Mouse (Mus musculus): ENCODE measurements around the gene Gpr153. TPM values are rescaled to one million over a fixed set of nuclear protein-coding genes. Genes with fewer than 3 reads are reported as not detected.

The Gpr153 gene
- polyA plus RNA-seq, 1 experiment from 2014 or later = 6.6 TPM

DNA sequence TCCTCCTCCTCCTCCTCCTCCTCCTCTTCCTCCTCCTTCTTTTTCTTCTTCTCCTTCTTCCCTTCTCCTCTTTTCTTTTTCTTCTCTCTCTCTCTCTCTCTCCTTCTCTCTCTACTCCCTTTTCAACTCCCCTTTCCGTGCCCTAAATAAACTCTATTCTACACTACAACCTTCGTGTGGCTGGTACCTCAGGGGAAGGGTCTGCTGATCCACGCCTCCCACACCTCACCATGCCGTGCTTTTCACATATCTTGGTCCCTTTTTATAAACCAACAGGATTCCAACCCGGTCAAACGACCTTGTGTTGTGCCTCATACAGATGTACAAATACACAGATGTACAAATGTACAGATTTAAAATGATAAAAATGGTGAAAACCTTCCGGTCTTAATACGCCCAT, 22.3 kb downstream of the Gpr153 start:
- H3K4me1 ChIP-seq (replicated peaks; ENCODE audit: control insufficient read depth, insufficient read depth, low read length) = peaks cover 20% of the 10 kb centered on the region
- H3K27ac ChIP-seq (ENCODE audit: low read depth, low read length) = no peak overlapping the region
- H3K9ac ChIP-seq (ENCODE audit: low read length) = peak overlapping the region; percentile 45; the same call in 1 of the 2 replicates
- peak overlapping the region; percentile 78 for H3K4me2 ChIP-seq (ENCODE audit: low read depth, low read length, severe bottlenecking)
- no peak for DNase-seq (ENCODE audit: low spot score)
- no peak for ATAC-seq (replicated peaks; ENCODE audit: low FRiP score)
- H3K36me3 ChIP-seq (ENCODE audit: control insufficient read depth, insufficient read depth, low read length) = no peaks in the 10 kb centered on the region
- WGBS = 19% methylated on average over 8 of the region's 8 CpGs
- no peaks in the 10 kb centered on the region for H3K9me3 ChIP-seq (ENCODE audit: control insufficient read depth, low read length)
- peak overlapping the region; percentile 94 for H3K4me3 ChIP-seq (ENCODE audit: low read depth, low read length)
- H3K27me3 ChIP-seq (ENCODE audit: control insufficient read depth, insufficient read depth, low read length) = peaks cover 41% of the 10 kb centered on the region

DNA sequence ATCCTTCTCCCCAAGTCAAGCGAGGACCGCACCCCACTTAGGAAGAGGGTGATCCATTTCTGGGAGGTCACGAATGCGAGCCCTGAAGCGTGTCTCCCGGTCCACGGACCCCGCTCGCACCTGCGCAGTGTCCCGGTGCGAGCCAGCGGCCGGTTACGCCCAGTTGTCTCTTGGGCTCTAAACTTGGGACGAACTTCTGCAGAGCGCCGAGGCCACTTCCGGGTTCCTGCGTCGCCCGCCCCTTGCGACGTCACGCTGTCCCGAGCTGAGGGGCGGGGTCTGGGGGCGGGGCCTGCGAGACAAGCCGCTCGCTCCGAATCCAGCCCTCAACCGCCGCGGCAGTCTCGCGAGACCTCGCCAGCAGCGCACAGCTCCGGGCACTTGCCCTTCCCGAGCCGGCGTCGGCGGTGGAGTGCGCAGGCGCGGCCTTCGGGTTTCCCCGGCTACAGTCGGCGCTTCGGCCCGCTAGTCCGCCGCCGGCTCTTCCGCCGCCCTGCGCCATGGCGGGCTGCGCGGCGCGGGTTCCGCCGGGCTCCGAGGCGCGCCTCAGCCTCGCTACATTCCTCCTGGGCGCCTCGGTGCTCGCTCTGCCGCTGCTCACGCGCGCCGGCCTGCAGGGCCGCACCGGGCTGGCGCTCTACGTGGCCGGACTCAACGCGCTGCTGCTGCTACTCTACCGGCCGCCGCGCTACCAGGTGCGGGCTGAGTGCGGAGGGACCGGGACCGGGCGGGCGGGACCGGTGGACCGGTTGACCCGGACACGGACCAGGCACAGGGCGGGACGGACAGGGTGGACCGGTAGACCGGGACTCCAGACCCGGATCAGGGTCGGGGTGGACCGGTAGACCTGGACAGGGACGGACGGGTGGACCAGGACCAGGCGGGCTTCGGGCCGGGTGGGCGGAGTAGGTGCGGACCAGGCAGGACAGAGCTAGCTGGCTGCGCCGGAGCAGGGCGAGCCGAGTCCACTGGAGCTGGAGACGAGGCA, 23.1 kb downstream of the Gpr153 start, which contains the start of gene Icmt:
Gene Icmt (plus strand): TSS at position 354 of the 988 bp plus-strand sequence.
- ATAC-seq (replicated peaks; ENCODE audit: low FRiP score) (peak; percentile 95), DNase-seq (ENCODE audit: low spot score) (peak; percentile 100)
- Histone ChIP-seq H3K36me3 (ENCODE audit: control insufficient read depth, insufficient read depth, low read length) (no peaks in the 10 kb centered on the region), H3K9me3 (ENCODE audit: control insufficient read depth, low read length) (no peaks in the 10 kb centered on the region), H3K27me3 (ENCODE audit: control insufficient read depth, insufficient read depth, low read length) (peaks cover 33% of the 10 kb centered on the region), H3K4me2 (ENCODE audit: low read depth, low read length, severe bottlenecking) (peak within 1 kb of the TSS; percentile 92), H3K9ac (ENCODE audit: low read length) (peak within 1 kb of the TSS; percentile 93), H3K4me1 (replicated peaks; ENCODE audit: control insufficient read depth, insufficient read depth, low read length) (peaks cover 19% of the 10 kb centered on the region), H3K4me3 (ENCODE audit: low read depth, low read length) (peak within 1 kb of the TSS; percentile 94), H3K27ac (ENCODE audit: low read depth, low read length) (peak within 1 kb of the TSS; percentile 59)
- WGBS = under 1% methylated on average over 115 of the region's 119 CpGs

DNA sequence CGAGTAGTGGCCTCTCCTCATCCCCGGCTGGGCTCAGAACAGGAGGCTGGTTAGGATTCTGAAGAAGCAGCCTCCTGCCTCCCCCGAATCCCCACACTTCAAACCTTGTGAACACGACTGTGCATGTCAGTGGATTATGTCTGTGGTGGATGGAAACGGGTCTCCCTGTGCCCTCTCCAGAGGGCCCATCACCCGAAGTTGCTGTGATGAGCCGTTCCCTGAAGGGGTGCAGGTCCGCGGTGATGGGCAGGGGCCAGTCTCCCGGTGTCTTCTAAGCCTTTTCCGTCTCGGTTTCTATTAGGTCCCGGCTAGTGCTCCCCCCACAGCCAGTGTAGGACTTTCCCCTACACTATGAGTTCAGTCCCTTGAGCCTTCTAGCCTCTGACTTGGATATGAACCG, 24.8 kb downstream of the Gpr153 start:
- Histone ChIP-seq H3K27me3 (ENCODE audit: control insufficient read depth, insufficient read depth, low read length) (peaks cover 18% of the 10 kb centered on the region), H3K36me3 (ENCODE audit: control insufficient read depth, insufficient read depth, low read length) (no peaks in the 10 kb centered on the region; the same call in 1 of the 2 replicates), H3K27ac (ENCODE audit: low read depth, low read length) (no peak overlapping the region), H3K9ac (ENCODE audit: low read length) (no peak overlapping the region), H3K4me2 (ENCODE audit: low read depth, low read length, severe bottlenecking) (no peak overlapping the region), H3K4me3 (ENCODE audit: low read depth, low read length) (no peak overlapping the region), H3K4me1 (replicated peaks; ENCODE audit: control insufficient read depth, insufficient read depth, low read length) (peaks cover 11% of the 10 kb centered on the region), H3K9me3 (ENCODE audit: control insufficient read depth, low read length) (no peaks in the 10 kb centered on the region)
- DNase-seq (ENCODE audit: low spot score) (no peak), ATAC-seq (replicated peaks; ENCODE audit: low FRiP score) (no peak)
- 85% methylated on average over 14 of the region's 14 CpGs for WGBS

- no peak overlapping the region for H3K4me3 ChIP-seq (ENCODE audit: low read depth, low read length)
- no peak overlapping the region for H3K4me2 ChIP-seq (ENCODE audit: low read depth, low read length, severe bottlenecking)
- peaks cover 10% of the 10 kb centered on the region; the same call in 1 of the 2 replicates for H3K4me1 ChIP-seq (replicated peaks; ENCODE audit: control insufficient read depth, insufficient read depth, low read length)
- H3K27me3 ChIP-seq (ENCODE audit: control insufficient read depth, insufficient read depth, low read length) = peaks cover 6% of the 10 kb centered on the region
- H3K9ac ChIP-seq (ENCODE audit: low read length) = no peak overlapping the region
- WGBS = 95% methylated on average over 8 of the region's 8 CpGs
- no peaks in the 10 kb centered on the region; the same call in 1 of the 2 replicates for H3K36me3 ChIP-seq (ENCODE audit: control insufficient read depth, insufficient read depth, low read length)
- H3K9me3 ChIP-seq (ENCODE audit: control insufficient read depth, low read length) = no peaks in the 10 kb centered on the region
- ATAC-seq (replicated peaks; ENCODE audit: low FRiP score) (no peak), DNase-seq (ENCODE audit: low spot score) (no peak)
- no peak overlapping the region for H3K27ac ChIP-seq (ENCODE audit: low read depth, low read length)
Measured at GRCm38 (mm10) chr4:152300375-152300774, 26.3 kb downstream of the Gpr153 start.

GRCm38 (mm10) chr4:152302012-152302411, 28.0 kb downstream of the Gpr153 start:
- Histone ChIP-seq H3K4me1 (replicated peaks; ENCODE audit: control insufficient read depth, insufficient read depth, low read length) (peaks cover 10% of the 10 kb centered on the region; the same call in 1 of the 2 replicates), H3K27me3 (ENCODE audit: control insufficient read depth, insufficient read depth, low read length) (no peaks in the 10 kb centered on the region), H3K9ac (ENCODE audit: low read length) (no peak overlapping the region), H3K36me3 (ENCODE audit: control insufficient read depth, insufficient read depth, low read length) (no peaks in the 10 kb centered on the region; the same call in 1 of the 2 replicates), H3K4me3 (ENCODE audit: low read depth, low read length) (no peak overlapping the region), H3K9me3 (ENCODE audit: control insufficient read depth, low read length) (no peaks in the 10 kb centered on the region), H3K4me2 (ENCODE audit: low read depth, low read length, severe bottlenecking) (no peak overlapping the region), H3K27ac (ENCODE audit: low read depth, low read length) (no peak overlapping the region)
- 72% methylated on average over 11 of the region's 11 CpGs for WGBS
- DNase-seq (ENCODE audit: low spot score) (no peak), ATAC-seq (replicated peaks; ENCODE audit: low FRiP score) (no peak)

GRCm38 (mm10) chr4:152303172-152303571, 29.1 kb downstream of the Gpr153 start:
- Histone ChIP-seq H3K9me3 (ENCODE audit: control insufficient read depth, low read length) (no peaks in the 10 kb centered on the region), H3K27me3 (ENCODE audit: control insufficient read depth, insufficient read depth, low read length) (no peaks in the 10 kb centered on the region), H3K9ac (ENCODE audit: low read length) (no peak overlapping the region), H3K4me1 (replicated peaks; ENCODE audit: control insufficient read depth, insufficient read depth, low read length) (peaks cover 5% of the 10 kb centered on the region; the same call in 1 of the 2 replicates), H3K4me2 (ENCODE audit: low read depth, low read length, severe bottlenecking) (no peak overlapping the region), H3K4me3 (ENCODE audit: low read depth, low read length) (no peak overlapping the region), H3K27ac (ENCODE audit: low read depth, low read length) (no peak overlapping the region), H3K36me3 (ENCODE audit: control insufficient read depth, insufficient read depth, low read length) (no peaks in the 10 kb centered on the region; the same call in 1 of the 2 replicates)
- 92% methylated on average over 10 of the region's 10 CpGs for WGBS
- ATAC-seq (replicated peaks; ENCODE audit: low FRiP score) = no peak
- DNase-seq (ENCODE audit: low spot score) = no peak

DNA sequence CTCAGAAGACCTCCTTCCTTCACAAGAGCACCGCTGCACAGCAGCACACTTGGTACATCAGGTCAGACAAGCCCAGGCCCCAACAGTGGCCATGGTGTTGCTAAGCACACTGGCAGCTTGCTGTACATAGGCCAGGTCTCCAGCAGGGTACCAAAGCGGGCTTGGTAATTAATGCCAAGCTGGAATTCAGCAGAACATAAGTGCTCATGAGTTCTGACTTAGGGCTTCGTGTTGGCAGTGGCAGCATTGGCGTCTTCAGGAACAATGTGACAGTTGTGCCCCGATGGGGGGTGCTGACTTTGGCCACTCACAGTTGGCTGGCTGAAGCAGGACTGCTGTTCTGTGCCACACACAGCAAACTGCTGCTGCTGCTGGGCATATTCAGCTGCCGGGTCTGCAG, 30.7 kb downstream of the Gpr153 start:
- no peak overlapping the region for H3K4me3 ChIP-seq (ENCODE audit: low read depth, low read length)
- no peaks in the 10 kb centered on the region; the same call in 1 of the 2 replicates for H3K36me3 ChIP-seq (ENCODE audit: control insufficient read depth, insufficient read depth, low read length)
- no peaks in the 10 kb centered on the region for H3K9me3 ChIP-seq (ENCODE audit: control insufficient read depth, low read length)
- H3K4me1 ChIP-seq (replicated peaks; ENCODE audit: control insufficient read depth, insufficient read depth, low read length) = no peaks in the 10 kb centered on the region
- DNase-seq (ENCODE audit: low spot score) = no peak
- no peaks in the 10 kb centered on the region; the same call in 1 of the 2 replicates for H3K27me3 ChIP-seq (ENCODE audit: control insufficient read depth, insufficient read depth, low read length)
- H3K27ac ChIP-seq (ENCODE audit: low read depth, low read length) = no peak overlapping the region
- WGBS = 94% methylated on average over 6 of the region's 6 CpGs
- no peak overlapping the region for H3K4me2 ChIP-seq (ENCODE audit: low read depth, low read length, severe bottlenecking)
- no peak for ATAC-seq (replicated peaks; ENCODE audit: low FRiP score)
- H3K9ac ChIP-seq (ENCODE audit: low read length) = no peak overlapping the region

DNA sequence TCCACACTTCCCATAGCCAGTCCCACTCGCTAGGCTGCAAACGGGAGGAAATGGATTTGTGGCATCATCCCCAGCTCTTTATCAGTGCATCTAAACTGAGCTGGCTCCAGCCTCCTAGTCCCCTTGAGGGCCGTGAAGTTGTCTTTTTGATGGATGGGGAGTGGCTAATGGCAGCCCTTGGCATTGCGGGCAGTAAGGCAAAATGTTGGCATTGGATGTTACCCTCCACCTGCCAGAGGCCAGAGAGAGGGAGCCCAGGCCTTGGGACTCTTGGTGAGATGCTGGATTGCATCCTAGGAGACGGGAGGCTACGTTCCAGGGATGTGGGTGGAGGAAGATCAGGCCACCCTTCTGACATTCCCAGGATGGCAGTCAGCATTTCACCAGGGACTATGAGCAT, 32.0 kb downstream of the Gpr153 start:
- ATAC-seq (replicated peaks; ENCODE audit: low FRiP score) (no peak), DNase-seq (ENCODE audit: low spot score) (no peak)
- no peaks in the 10 kb centered on the region for H3K9me3 ChIP-seq (ENCODE audit: control insufficient read depth, low read length)
- H3K4me1 ChIP-seq (replicated peaks; ENCODE audit: control insufficient read depth, insufficient read depth, low read length) = no peaks in the 10 kb centered on the region
- H3K9ac ChIP-seq (ENCODE audit: low read length) = no peak overlapping the region
- H3K4me3 ChIP-seq (ENCODE audit: low read depth, low read length) = no peak overlapping the region
- no peak overlapping the region for H3K27ac ChIP-seq (ENCODE audit: low read depth, low read length)
- 87% methylated on average over 6 of the region's 6 CpGs for WGBS
- no peaks in the 10 kb centered on the region; the same call in 1 of the 2 replicates for H3K36me3 ChIP-seq (ENCODE audit: control insufficient read depth, insufficient read depth, low read length)
- peaks cover 2% of the 10 kb centered on the region for H3K27me3 ChIP-seq (ENCODE audit: control insufficient read depth, insufficient read depth, low read length)
- H3K4me2 ChIP-seq (ENCODE audit: low read depth, low read length, severe bottlenecking) = no peak overlapping the region
